Mouse (Mus musculus): Measurements from ENCODE around the gene Mon1b. TPM values are rescaled to one million over a fixed set of nuclear protein-coding genes. Genes with fewer than 3 reads are reported as not detected.

Mon1b gene
- total RNA-seq, 2 experiments from 2014 or later = 23.7 to 23.9 TPM

DNA sequence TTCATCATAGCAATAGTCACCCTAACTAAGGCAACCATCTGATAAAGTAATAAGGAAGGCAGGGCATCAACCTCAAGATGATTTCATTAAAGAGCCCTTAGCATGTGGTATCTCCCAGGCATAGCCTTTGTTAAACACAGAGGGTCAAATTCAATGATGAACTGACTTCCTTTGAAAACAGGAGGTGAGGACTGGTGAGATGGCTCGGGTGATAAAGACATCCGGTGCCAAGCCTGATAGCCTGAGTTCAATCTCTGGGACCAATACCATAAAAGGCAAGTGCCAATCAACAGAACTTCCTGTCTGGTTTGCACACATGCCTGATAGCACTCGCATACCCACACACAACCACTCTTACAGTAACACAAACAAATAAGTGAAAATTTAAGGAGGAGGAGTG lies 44.0 kb downstream of the Mon1b start:
- H3K4me3 ChIP-seq = no peak overlapping the region
- no peak overlapping the region for H3K27ac ChIP-seq
- no peak for TF ChIP-seq CTCF (conservative IDR thresholded peaks at IDR 0.05)
- DNase-seq (ENCODE audit: low spot score in 2 of 2) = no peak

DNA sequence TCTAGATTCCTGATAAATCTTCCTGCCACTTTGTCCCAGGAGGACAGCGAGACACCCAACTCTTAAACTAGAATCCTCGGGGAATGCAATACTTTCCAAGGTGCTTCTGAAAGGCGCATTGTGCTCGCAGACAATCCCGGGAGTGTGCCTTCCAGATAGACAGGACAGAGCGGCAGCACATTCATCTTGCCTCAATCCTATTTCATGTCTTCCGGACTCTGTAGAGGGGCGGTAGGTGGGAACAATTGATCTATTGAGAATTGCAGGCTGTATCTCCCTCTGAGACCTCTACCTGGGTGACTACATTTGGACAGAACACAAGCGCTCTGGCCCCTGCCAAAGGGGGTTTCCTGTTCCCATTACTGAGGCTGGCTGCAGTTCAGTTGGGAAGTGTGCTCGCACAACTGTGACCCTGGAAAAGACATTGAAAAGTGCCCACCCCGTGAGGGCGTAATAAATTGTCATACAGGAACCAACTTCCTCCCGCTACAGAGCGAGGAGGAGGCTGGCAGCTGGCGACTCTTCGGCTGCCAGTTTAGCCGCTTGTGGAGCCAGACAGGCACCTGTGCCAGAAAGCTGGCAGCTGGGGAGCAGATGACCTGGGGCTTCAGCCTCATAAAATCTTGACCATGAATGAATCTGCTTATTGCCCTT lies 52.6 kb downstream of the Mon1b start:
- Histone ChIP-seq H3K4me3 (peak overlapping the region; percentile 6; the same call in 1 of the 2 replicates), H3K27ac (no peak overlapping the region)
- no peak for TF ChIP-seq CTCF (conservative IDR thresholded peaks at IDR 0.05)
- DNase-seq (ENCODE audit: low spot score in 2 of 2) = no peak

DNA sequence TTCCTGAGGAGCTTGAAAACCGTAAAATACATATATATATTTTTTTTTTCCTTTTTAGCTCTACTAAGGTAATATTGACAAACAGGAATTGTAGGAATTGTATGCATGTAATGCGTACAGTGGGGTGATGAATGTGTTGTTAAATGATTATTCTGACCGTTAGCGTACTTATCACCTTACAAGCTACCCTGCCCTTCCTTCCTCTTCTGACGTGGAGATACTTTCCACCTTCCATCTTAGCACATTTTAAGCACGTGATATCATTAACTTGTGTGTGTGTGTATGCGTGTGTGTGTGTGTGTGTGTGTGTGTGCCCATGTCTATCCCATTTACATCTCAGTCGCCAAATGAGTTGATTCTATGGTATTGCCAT lies 53.1 kb downstream of the Mon1b start:
- Histone ChIP-seq H3K27ac (no peak overlapping the region), H3K4me3 (no peak overlapping the region)
- DNase-seq (ENCODE audit: low spot score in 2 of 2) = no peak
- TF ChIP-seq CTCF (conservative IDR thresholded peaks at IDR 0.05) = no peak

DNA sequence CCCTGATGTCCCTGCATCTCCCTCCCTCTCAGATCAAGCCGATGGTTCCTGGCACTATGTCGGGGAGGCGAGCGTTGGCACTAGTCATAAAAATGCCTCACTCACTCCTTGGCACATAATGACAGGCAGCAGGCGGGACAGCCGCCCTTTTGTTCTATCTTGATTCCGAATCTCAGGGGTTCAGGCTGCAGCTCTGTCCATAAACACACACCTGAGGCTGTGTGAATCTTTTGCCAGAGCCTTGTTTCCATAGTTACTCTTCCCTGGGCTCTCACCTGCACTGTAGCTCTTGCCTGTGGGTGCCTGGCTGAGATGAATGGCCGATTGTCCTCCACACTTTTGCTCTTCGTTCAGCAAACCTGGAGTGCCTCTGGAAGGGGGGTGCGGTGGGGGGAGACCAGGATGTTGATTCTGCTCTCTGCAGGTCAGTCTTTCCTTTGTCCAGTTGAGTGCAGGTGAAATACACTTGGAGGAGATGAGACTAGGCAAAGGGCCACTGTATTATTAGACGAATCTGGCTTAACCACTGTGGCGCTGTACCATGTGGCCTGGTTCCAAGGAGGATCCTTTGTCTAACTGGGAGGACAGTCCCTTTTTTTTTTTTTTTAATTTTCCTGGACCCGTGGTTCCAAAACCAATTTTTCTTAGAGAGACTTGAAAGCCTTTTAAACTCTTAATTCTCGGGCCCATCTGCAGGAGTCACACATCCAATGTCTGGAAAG lies 56.4 kb downstream of the Mon1b start:
- no peak for DNase-seq (ENCODE audit: low spot score in 2 of 2)
- H3K4me3 ChIP-seq = no peak overlapping the region
- no peak overlapping the region for H3K27ac ChIP-seq
- no peak for TF ChIP-seq CTCF (conservative IDR thresholded peaks at IDR 0.05)

Other genes starting within 250 kb of the Mon1b start
- gene Syce1l, start 7.6 kb downstream of the Mon1b start, total RNA-seq (2021) = under 1 TPM; 0.69 TPM
- 1 to 10 TPM; 1.3 to 1.9 TPM for gene Adamts18, start 213.2 kb downstream of the Mon1b start, total RNA-seq (2021)

Measured in layer of hippocampus, adult 2 months (tissue).